Mouse (Mus musculus) adrenal gland, postnatal 4 days (tissue): Measurements from ENCODE around the gene Muc3. TPM values are rescaled to one million over a fixed set of nuclear protein-coding genes. Genes with fewer than 3 reads are reported as not detected.

Experiments
- DNase-seq, 2 experiments: peaks; one replicate each; pipeline ENCODE4 v3.0.0; 2021 to 2022; ENCODE audit warnings: low spot score in 2 of 2, mixed read lengths in 2 of 2
- total RNA-seq, 2 experiments: library from RNA; stranded (reverse); gene quantifications; 2 replicates each; pipeline ENCODE4 v1.2.3; 2021

Gene Muc3
- total RNA-seq, 2 experiments from 2014 or later, result not detected

- no peak for DNase-seq
These were observed 53.1 kb downstream of the Muc3 start for GRCm38 (mm10) chr5:137096037-137096436.

- DNase-seq, result no peak
These were observed 54.0 kb downstream of the Muc3 start for GRCm38 (mm10) chr5:137095135-137095534.

- DNase-seq, result no peak
These were observed 55.4 kb downstream of the Muc3 start for GRCm38 (mm10) chr5:137093720-137094119.

DNA sequence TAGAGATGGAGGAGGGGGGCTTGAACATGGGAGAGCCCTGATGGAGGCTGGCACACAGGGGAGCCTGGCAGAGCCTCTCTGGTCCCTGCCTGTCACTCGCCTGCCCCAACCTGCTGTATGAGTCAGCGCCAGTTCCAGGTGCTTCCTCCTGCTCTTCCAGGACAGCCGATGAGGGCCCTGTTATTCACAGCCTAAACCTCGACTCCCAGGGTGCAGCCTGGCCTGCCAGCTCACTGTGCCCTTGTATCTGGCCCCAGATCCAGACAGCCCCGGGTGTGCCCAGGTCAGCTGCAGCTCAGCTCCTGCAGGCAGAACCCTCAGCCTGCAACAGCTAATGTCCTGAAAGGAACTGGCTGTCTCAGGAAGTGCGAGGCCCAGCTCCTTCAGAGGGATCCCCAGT, 57.6 kb downstream of the Muc3 start:
- DNase-seq, result no peak

DNA sequence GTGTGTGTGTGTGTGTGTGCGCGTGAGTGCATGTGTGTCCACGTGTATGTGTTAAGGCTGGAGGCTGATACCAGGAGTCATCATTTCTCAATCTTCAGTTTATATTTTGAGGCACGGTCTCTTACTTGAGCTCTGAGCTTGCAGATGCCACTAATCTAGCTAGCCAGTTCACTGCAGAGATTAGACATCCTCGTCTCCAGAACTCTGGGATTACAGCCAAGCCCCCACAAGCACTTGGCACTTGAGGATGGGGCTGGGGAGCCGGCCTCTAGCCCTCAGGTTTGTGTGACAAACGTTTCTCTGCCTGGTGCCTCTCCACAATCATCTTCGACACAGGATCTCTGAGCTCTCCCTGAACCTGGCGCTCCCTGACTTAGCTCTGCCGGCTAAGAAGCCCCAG, 58.3 kb downstream of the Muc3 start:
- DNase-seq, result no peak

DNA sequence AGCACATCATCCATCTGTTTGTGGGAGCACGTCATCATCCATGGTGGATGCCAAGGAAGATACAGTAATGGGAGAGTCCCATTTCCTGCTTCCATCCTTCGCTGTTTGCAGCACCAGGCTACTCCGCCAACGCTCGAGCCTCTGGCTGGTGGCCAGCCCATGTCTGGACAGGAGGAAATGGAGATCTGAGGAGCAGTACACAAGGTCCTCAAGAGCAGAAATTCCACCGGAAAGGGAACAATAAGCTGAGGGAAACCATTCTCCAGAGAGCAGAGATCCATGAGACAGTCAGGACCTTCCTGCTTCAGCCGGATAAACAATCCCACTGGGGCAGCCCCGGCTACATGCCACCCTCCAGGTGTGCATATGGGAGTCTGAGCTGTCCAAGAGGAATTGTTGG, 61.7 kb downstream of the Muc3 start:
- DNase-seq, result no peak

GRCm38 (mm10) chr5:137085731-137086130, 63.4 kb downstream of the Muc3 start:
- DNase-seq, result no peak

- no peak for DNase-seq
These were observed 64.1 kb downstream of the Muc3 start for GRCm38 (mm10) chr5:137085021-137085420.

Other genes with a start within 250 kb of the Muc3 start
- 10 to 100 TPM; 33.6 to 38.2 TPM for gene Ift22, start 241.2 kb downstream of the Muc3 start, total RNA-seq
- gene Fis1, start 196.0 kb downstream of the Muc3 start, total RNA-seq, result 100 to 1,000 TPM; 211 to 213 TPM
- gene Cldn15, start 182.7 kb downstream of the Muc3 start, total RNA-seq, result 10 to 100 TPM; 11.1 to 13.4 TPM
- gene Plod3, start 162.3 kb downstream of the Muc3 start, total RNA-seq, result 10 to 100 TPM; 60.4 to 64.7 TPM
- gene Znhit1, start 161.3 kb downstream of the Muc3 start, total RNA-seq, result 10 to 100 TPM; 57.4 to 60.6 TPM
- gene Vgf, start 122.9 kb downstream of the Muc3 start, total RNA-seq, result 10 to 100 TPM; 15.3 to 17.2 TPM
- 100 to 1,000 TPM; 121 to 124 TPM for gene Ap1s1, start 103.2 kb downstream of the Muc3 start, total RNA-seq
- 1 to 10 TPM; 1.7 to 2.2 TPM for gene Serpine1, start 77.1 kb downstream of the Muc3 start, total RNA-seq
- gene Trim56, start 33.1 kb downstream of the Muc3 start, total RNA-seq, result 10 to 100 TPM; 36.2 to 46.0 TPM
- under 1 TPM; 0.31 to 0.67 TPM for gene Muc3a, start 63.1 kb upstream of the Muc3 start, total RNA-seq
- 10 to 100 TPM; 12.5 to 20.2 TPM for gene Ache, start 138.2 kb upstream of the Muc3 start, total RNA-seq
- gene Ufsp1, start 145.3 kb upstream of the Muc3 start, total RNA-seq, result 10 to 100 TPM; 10.6 to 11.0 TPM
- 100 to 1,000 TPM; 236 to 269 TPM for gene Srrt, start 158.4 kb upstream of the Muc3 start, total RNA-seq
- 10 to 100 TPM; 60.0 to 61.2 TPM for gene Trip6, start 165.1 kb upstream of the Muc3 start, total RNA-seq
- gene Slc12a9, start 184.3 kb upstream of the Muc3 start, total RNA-seq, result 10 to 100 TPM; 16.3 to 19.4 TPM
- gene Ephb4, start 200.8 kb upstream of the Muc3 start, total RNA-seq, result 10 to 100 TPM; 88.1 to 89.4 TPM